Mouse (Mus musculus): ENCODE data around the gene Crot.

DNA sequence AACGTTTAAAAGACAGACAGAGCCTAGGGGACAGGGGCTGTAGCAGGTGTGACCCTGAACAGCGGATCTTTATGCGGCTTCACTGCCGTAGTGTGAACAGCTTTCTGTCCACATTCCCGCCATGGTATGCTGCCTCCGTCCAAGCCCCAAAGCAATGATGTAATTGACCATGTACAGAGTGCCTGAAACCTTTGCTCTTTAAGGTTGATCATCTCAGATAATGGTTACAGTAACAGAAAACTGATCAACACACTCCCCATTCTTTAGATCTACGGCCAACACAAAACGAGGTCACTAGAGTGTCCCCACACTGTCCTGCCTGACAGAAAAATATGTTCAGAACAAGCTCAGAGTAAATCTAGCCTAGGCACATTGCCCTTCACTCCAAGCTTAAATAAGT lies 48.8 kb upstream of the Crot start:
- TF ChIP-seq CTCF (conservative IDR thresholded peaks at IDR 0.05; ENCODE audit: low read length) (no peak), NANOG (IDR thresholded peaks at IDR 0.05; ENCODE audit: borderline replicate concordance, low read length) (no peak), POU5F1 (IDR thresholded peaks at IDR 0.05; ENCODE audit: borderline replicate concordance, low read length) (no peak)
